Mouse (Mus musculus): Measurements from ENCODE around the gene Sema4c. TPM values are rescaled to one million over a fixed set of nuclear protein-coding genes. Genes with fewer than 3 reads are reported as not detected.

The Sema4c gene
- polyA plus RNA-seq, 1 experiment from 2014 or later = 3.1 TPM

DNA sequence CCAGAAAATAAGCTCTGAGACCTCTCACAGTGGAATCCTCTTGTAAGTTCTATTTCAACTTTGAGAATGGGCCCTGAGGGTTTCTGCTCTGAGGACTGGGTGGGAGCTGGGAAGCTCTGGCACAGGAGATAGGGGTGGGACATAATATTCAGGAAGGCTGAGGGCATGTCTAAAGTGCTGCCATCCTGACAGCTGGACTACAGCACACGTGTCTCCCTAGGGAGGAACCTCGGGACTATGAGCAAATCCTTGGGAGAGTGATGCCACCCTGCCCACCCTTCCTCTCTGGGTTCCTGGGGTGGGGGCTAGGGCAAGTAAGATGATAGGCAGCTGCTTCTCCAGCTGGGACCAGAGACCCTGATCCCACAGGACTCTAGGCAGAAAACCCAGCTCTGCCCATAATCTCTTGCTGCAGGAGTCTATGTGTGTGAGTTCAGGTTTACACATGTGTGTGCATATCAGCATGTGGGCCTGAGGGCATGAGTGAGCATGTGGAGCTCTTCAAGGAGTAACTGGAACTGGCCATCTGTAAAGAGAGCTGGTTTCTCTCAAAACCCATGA, 14.1 kb upstream of the Sema4c start:
- DNase-seq (ENCODE audit: low spot score) = no peak
- no peak overlapping the region for H3K27ac ChIP-seq
- no peak for ATAC-seq (ENCODE audit: low FRiP score)
- H3K36me3 ChIP-seq (replicated peaks; ENCODE audit: control insufficient read depth, insufficient read depth) = no peaks in the 10 kb centered on the region
- no peak overlapping the region for H3K9ac ChIP-seq
- no peaks in the 10 kb centered on the region for H3K9me3 ChIP-seq (ENCODE audit: control insufficient read depth, low read length)
- H3K4me3 ChIP-seq (replicated peaks; ENCODE audit: low read length) = no peak overlapping the region
- no peak overlapping the region for H3K4me2 ChIP-seq (replicated peaks)
- no peaks in the 10 kb centered on the region for H3K27me3 ChIP-seq (ENCODE audit: control insufficient read depth, insufficient read depth, low read length)
- WGBS = 59% methylated on average over 2 of the region's 2 CpGs
- H3K4me1 ChIP-seq (replicated peaks; ENCODE audit: control insufficient read depth, insufficient read depth, low read length) = peaks cover 8% of the 10 kb centered on the region; the same call in 1 of the 2 replicates

DNA sequence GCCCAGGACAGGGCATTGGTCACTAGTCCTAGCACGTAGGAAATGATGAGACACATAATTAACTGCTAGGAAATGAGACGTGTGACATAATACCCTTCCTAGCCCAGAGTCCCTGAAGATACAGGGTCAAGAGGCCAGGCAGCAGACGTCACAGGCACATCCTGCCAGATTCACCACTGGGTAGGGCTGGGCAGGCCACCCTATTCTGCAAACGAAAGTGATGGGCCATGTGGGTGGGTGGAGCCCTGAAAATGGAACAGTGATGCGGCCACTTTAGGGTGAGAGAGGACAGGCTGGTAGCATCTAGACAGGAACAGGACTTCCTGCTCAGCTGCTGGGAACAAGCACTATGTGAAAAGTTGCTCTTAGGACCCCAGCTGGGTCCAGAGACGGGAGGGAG, 13.5 kb upstream of the Sema4c start:
- no peak for DNase-seq (ENCODE audit: low spot score)
- H3K4me3 ChIP-seq (replicated peaks; ENCODE audit: low read length) = no peak overlapping the region
- no peak overlapping the region for H3K4me2 ChIP-seq (replicated peaks)
- no peak for ATAC-seq (ENCODE audit: low FRiP score)
- no peaks in the 10 kb centered on the region for H3K27me3 ChIP-seq (ENCODE audit: control insufficient read depth, insufficient read depth, low read length)
- H3K9ac ChIP-seq = no peak overlapping the region
- H3K9me3 ChIP-seq (ENCODE audit: control insufficient read depth, low read length) = no peaks in the 10 kb centered on the region
- H3K36me3 ChIP-seq (replicated peaks; ENCODE audit: control insufficient read depth, insufficient read depth) = no peaks in the 10 kb centered on the region
- WGBS = 49% methylated on average over 6 of the region's 6 CpGs
- peaks cover 8% of the 10 kb centered on the region; the same call in 1 of the 2 replicates for H3K4me1 ChIP-seq (replicated peaks; ENCODE audit: control insufficient read depth, insufficient read depth, low read length)
- no peak overlapping the region for H3K27ac ChIP-seq

DNA sequence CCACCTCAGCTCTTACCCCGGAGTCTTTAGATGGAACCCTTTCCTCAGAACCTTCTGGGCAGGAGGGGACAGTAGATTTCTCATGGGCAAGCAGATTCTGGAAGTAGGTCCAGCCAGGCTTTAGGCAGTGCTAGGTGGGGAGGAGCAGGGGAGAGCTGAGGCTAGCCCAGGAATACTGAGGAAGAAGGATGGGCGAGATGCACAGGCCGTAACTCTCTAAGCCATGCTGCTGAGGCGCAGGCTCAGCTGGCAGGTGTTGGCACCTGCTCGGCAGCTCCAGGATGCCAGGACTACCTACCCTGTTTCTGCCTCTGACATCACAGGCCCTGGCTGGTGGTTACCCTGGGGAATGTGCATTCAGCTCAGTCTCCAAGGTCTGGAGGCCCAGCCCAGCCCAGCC, 12.2 kb upstream of the Sema4c start:
- Histone ChIP-seq H3K27me3 (ENCODE audit: control insufficient read depth, insufficient read depth, low read length) (no peaks in the 10 kb centered on the region), H3K4me3 (replicated peaks; ENCODE audit: low read length) (no peak overlapping the region), H3K9ac (no peak overlapping the region), H3K4me2 (replicated peaks) (no peak overlapping the region), H3K27ac (no peak overlapping the region), H3K4me1 (replicated peaks; ENCODE audit: control insufficient read depth, insufficient read depth, low read length) (peaks cover 8% of the 10 kb centered on the region; the same call in 1 of the 2 replicates), H3K9me3 (ENCODE audit: control insufficient read depth, low read length) (no peaks in the 10 kb centered on the region), H3K36me3 (replicated peaks; ENCODE audit: control insufficient read depth, insufficient read depth) (no peaks in the 10 kb centered on the region)
- DNase-seq (ENCODE audit: low spot score) = no peak
- WGBS = 89% methylated on average over 5 of the region's 5 CpGs
- no peak for ATAC-seq (ENCODE audit: low FRiP score)

DNA sequence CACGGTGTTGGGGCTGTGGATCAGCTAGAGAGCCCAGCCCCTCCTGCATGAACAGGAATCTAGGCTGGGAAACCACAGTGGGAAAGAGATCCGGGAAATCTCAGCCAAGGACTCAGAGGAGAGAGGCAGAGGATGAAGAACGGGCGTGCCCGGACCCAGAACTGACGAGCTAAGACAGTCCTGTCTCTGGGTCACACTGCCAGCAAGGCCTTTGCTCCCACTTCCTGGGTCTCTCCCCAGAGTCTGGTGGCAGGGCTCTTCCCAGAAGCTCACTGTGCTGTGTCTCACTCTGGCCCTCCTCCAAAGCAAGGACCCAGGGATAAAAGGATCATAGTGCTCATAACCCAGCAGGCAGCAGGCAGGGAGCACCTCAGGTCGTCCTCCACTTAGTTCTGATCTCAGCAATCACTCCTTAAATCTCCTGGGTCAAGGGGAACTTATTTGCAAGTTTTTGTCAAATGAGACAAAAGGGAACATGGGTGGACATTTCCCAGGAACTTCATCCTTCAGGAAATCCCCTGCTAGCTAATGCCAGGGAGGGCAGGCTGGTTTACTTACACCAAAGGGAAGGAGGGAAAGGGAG, 11.6 kb upstream of the Sema4c start:
- H3K4me1 ChIP-seq (replicated peaks; ENCODE audit: control insufficient read depth, insufficient read depth, low read length) = peaks cover 6% of the 10 kb centered on the region; the same call in 1 of the 2 replicates
- WGBS = 53% methylated on average over 7 of the region's 7 CpGs
- H3K4me3 ChIP-seq (replicated peaks; ENCODE audit: low read length) = no peak overlapping the region
- no peak overlapping the region for H3K9ac ChIP-seq
- H3K27me3 ChIP-seq (ENCODE audit: control insufficient read depth, insufficient read depth, low read length) = no peaks in the 10 kb centered on the region
- no peak overlapping the region for H3K27ac ChIP-seq
- H3K9me3 ChIP-seq (ENCODE audit: control insufficient read depth, low read length) = no peaks in the 10 kb centered on the region
- H3K4me2 ChIP-seq (replicated peaks) = no peak overlapping the region
- H3K36me3 ChIP-seq (replicated peaks; ENCODE audit: control insufficient read depth, insufficient read depth) = no peaks in the 10 kb centered on the region
- ATAC-seq (ENCODE audit: low FRiP score) = no peak
- no peak for DNase-seq (ENCODE audit: low spot score)

DNA sequence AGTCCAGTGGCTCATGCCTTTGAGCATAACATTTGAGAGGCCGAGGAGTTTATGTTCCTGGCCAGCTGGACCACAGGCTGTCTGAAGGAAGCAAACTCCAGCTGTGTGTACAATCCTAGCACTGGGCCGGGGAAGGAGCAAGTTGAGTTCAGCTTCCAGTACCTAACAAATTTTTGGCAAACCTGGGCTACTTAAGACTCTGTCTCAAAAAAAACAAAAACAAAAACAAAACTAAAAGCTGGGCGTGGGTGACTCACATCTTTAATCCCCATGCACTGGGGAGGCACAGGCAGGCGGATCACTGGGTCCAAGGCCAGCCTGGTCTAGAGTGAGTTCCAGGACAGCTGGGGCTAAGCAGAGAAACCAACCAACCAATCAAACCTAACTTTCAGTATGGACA, 10.6 kb upstream of the Sema4c start:
- Histone ChIP-seq H3K4me1 (replicated peaks; ENCODE audit: control insufficient read depth, insufficient read depth, low read length) (no peaks in the 10 kb centered on the region), H3K4me2 (replicated peaks) (no peak overlapping the region), H3K36me3 (replicated peaks; ENCODE audit: control insufficient read depth, insufficient read depth) (no peaks in the 10 kb centered on the region), H3K4me3 (replicated peaks; ENCODE audit: low read length) (no peak overlapping the region), H3K27me3 (ENCODE audit: control insufficient read depth, insufficient read depth, low read length) (no peaks in the 10 kb centered on the region), H3K27ac (no peak overlapping the region), H3K9me3 (ENCODE audit: control insufficient read depth, low read length) (no peaks in the 10 kb centered on the region), H3K9ac (no peak overlapping the region)
- no peak for DNase-seq (ENCODE audit: low spot score)
- WGBS = 82% methylated on average over 4 of the region's 4 CpGs
- ATAC-seq (ENCODE audit: low FRiP score) = no peak

DNA sequence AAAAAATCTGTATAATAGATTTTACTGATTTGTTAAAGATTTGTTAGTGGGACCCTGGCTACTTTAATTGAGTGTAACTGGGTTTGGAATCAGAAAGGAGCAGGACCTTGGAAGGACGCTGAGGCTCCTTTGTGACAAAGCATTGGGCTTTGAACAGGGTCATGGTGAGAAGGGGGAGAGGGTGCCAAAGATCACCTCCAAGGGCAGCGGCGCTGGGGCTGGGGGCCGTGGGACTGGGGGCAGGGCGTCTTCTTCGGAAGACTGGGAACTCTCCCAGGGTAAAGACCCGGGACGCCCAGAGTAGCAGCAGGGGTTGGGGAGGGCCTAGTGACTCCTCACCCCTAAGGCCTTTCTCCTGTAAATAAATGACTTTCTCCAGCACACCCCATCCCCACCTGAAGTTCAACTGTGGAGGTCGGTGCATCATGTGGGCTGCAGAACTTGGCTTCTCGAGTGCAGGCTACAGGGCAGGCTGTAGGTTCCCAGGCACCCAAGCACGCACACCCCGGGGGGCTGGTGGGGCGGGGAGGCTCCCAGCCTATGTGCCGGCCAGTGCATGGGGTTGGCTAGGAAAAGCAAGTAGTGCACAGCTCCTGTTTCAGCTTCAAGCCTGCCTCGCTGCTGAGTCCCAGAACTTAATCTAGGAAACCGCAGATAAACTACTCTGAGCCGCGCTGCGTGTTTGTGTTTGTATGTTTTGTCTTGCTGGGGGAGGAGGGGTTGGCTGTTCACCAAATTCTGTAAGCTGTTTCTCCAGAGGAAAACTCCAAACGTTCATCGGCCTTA, 9.9 kb upstream of the Sema4c start:
- Histone ChIP-seq H3K27ac (no peak overlapping the region), H3K9me3 (ENCODE audit: control insufficient read depth, low read length) (no peaks in the 10 kb centered on the region), H3K9ac (no peak overlapping the region), H3K36me3 (replicated peaks; ENCODE audit: control insufficient read depth, insufficient read depth) (no peaks in the 10 kb centered on the region), H3K27me3 (ENCODE audit: control insufficient read depth, insufficient read depth, low read length) (no peaks in the 10 kb centered on the region), H3K4me3 (replicated peaks; ENCODE audit: low read length) (no peak overlapping the region), H3K4me2 (replicated peaks) (no peak overlapping the region), H3K4me1 (replicated peaks; ENCODE audit: control insufficient read depth, insufficient read depth, low read length) (no peaks in the 10 kb centered on the region)
- ATAC-seq (ENCODE audit: low FRiP score) (no peak), DNase-seq (ENCODE audit: low spot score) (no peak)
- WGBS = 38% methylated on average over 21 of the region's 21 CpGs

DNA sequence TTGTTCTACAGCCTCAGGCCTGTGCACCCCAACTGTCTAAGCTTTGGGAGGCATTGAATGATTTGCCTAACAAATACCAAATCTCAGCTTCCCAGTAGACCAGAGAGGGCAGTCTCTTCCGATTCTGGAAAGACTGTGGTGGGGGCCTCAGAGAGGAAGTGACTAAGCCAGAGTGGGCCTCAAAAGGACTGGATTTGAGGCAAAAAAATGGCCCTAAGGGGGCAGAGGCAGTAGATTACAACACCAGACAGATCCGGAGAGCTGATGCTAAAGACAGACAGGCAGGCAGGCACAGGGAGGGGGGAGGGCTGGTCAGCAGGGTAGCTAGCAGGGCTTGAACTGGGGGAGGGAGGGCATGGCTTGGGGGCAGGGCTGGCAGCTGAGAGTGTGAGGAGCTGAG, 8.3 kb upstream of the Sema4c start:
- no peaks in the 10 kb centered on the region for H3K27me3 ChIP-seq (ENCODE audit: control insufficient read depth, insufficient read depth, low read length)
- no peaks in the 10 kb centered on the region for H3K9me3 ChIP-seq (ENCODE audit: control insufficient read depth, low read length)
- H3K36me3 ChIP-seq (replicated peaks; ENCODE audit: control insufficient read depth, insufficient read depth) = no peaks in the 10 kb centered on the region
- WGBS = 26% methylated on average over 2 of the region's 2 CpGs
- no peak for ATAC-seq (ENCODE audit: low FRiP score)
- no peak overlapping the region for H3K9ac ChIP-seq
- no peak overlapping the region for H3K4me3 ChIP-seq (replicated peaks; ENCODE audit: low read length)
- no peak overlapping the region for H3K27ac ChIP-seq
- DNase-seq (ENCODE audit: low spot score) = no peak
- no peak overlapping the region for H3K4me2 ChIP-seq (replicated peaks)
- no peaks in the 10 kb centered on the region for H3K4me1 ChIP-seq (replicated peaks; ENCODE audit: control insufficient read depth, insufficient read depth, low read length)

DNA sequence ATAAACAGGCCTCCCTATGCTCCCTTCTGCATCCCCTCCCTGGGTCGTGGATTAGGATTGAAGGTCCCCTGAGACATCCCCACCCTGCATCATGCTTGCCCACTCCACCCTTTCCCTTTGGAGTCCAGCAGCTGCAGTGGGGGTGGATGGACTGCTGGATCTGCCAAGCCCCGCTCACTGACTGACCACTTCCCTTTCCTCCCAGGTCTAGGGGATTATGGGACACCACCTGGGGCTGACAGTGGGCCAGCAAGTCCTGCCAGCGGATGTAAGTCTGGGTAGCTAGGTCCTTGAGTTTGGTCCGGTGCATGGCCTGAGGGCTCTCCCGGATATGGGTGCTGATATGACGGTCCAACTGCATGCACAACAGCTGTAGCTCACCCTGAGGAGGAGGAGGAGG, 6.0 kb upstream of the Sema4c start:
- 85% methylated on average over 6 of the region's 6 CpGs for WGBS
- ATAC-seq (ENCODE audit: low FRiP score) (no peak), DNase-seq (ENCODE audit: low spot score) (no peak)
- Histone ChIP-seq H3K27ac (no peak overlapping the region), H3K27me3 (ENCODE audit: control insufficient read depth, insufficient read depth, low read length) (no peaks in the 10 kb centered on the region), H3K36me3 (replicated peaks; ENCODE audit: control insufficient read depth, insufficient read depth) (no peaks in the 10 kb centered on the region), H3K4me2 (replicated peaks) (no peak overlapping the region), H3K4me3 (replicated peaks; ENCODE audit: low read length) (no peak overlapping the region), H3K9me3 (ENCODE audit: control insufficient read depth, low read length) (no peaks in the 10 kb centered on the region), H3K9ac (no peak overlapping the region), H3K4me1 (replicated peaks; ENCODE audit: control insufficient read depth, insufficient read depth, low read length) (peaks cover 2% of the 10 kb centered on the region)

DNA sequence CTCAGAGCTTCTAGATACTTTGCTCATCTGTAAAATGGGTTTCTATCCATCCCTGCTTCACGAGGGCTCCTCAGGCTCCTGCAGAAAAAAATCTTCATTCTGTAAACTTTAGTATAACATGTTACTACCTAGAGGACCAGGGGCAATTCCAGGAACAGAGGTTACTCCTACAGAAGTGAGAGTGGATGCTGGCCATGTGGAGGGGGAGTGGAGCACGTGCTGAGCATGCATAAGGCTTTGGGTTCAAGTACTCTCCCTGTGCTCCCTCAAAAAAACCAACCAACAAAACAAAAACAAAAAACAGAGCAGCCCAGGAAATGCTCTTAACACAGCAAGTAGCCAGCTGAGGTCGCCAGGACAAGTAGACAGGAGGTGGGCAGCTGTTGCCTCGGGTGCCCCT, 5.5 kb upstream of the Sema4c start:
- H3K4me3 ChIP-seq (replicated peaks; ENCODE audit: low read length) = no peak overlapping the region
- H3K9me3 ChIP-seq (ENCODE audit: control insufficient read depth, low read length) = no peaks in the 10 kb centered on the region
- H3K36me3 ChIP-seq (replicated peaks; ENCODE audit: control insufficient read depth, insufficient read depth) = no peaks in the 10 kb centered on the region
- ATAC-seq (ENCODE audit: low FRiP score) (no peak), DNase-seq (ENCODE audit: low spot score) (no peak)
- H3K27ac ChIP-seq = no peak overlapping the region
- H3K27me3 ChIP-seq (ENCODE audit: control insufficient read depth, insufficient read depth, low read length) = no peaks in the 10 kb centered on the region
- H3K9ac ChIP-seq = no peak overlapping the region
- H3K4me1 ChIP-seq (replicated peaks; ENCODE audit: control insufficient read depth, insufficient read depth, low read length) = peaks cover 7% of the 10 kb centered on the region
- WGBS = 80% methylated on average over 4 of the region's 4 CpGs
- H3K4me2 ChIP-seq (replicated peaks) = no peak overlapping the region
